Mouse (Mus musculus): ENCODE results near the gene Abt1.

GRCm38 (mm10) chr13:23431351-23431771 lies 7.7 kb upstream of the Abt1 start:
- TF ChIP-seq CTCF (IDR thresholded peaks at IDR 0.05; ENCODE audit: borderline replicate concordance, extremely low read depth, insufficient read depth, insufficient read length) = no peak
- TF ChIP-seq POLR2A (IDR thresholded peaks at IDR 0.05; ENCODE audit: borderline replicate concordance, extremely low read depth, insufficient read depth, insufficient read length, poor library complexity, severe bottlenecking) = no peak

All from brain, embryonic 14.5 days (tissue).